Mouse (Mus musculus) lung, postnatal 10 days (tissue): ENCODE results near the gene Gm43518.

Source experiments
- DNase-seq: peaks from one replicate; pipeline ENCODE4 v3.0.0; 2021

Gene Gm43518

GRCm38 (mm10) chr5:123933957-123934591, 6.9 kb downstream of the Gm43518 start:
- peak; percentile 26 for DNase-seq

- no peak for DNase-seq
Measured at GRCm38 (mm10) chr5:123935931-123936330, 8.7 kb downstream of the Gm43518 start.

GRCm38 (mm10) chr5:123938479-123938878, 11.3 kb downstream of the Gm43518 start:
- no peak for DNase-seq

GRCm38 (mm10) chr5:123946546-123946945, 19.3 kb downstream of the Gm43518 start:
- peak; percentile 36 for DNase-seq

GRCm38 (mm10) chr5:123947041-123947761, 20.0 kb downstream of the Gm43518 start:
- peak; percentile 65 for DNase-seq

- DNase-seq: no peak
Measured at GRCm38 (mm10) chr5:123952365-123953045, 25.3 kb downstream of the Gm43518 start.

- DNase-seq: no peak
Measured at GRCm38 (mm10) chr5:123957213-123957612, 30.0 kb downstream of the Gm43518 start.

GRCm38 (mm10) chr5:123959018-123959417, 31.8 kb downstream of the Gm43518 start:
- DNase-seq: no peak

GRCm38 (mm10) chr5:123960129-123960528, 32.9 kb downstream of the Gm43518 start:
- DNase-seq: no peak

GRCm38 (mm10) chr5:123961046-123961445, 33.8 kb downstream of the Gm43518 start:
- DNase-seq: no peak

GRCm38 (mm10) chr5:123964208-123964607, 37.0 kb downstream of the Gm43518 start:
- DNase-seq: no peak

GRCm38 (mm10) chr5:123966759-123967158, 39.5 kb downstream of the Gm43518 start:
- DNase-seq: no peak

- DNase-seq: no peak
Measured at GRCm38 (mm10) chr5:123968468-123968867, 41.2 kb downstream of the Gm43518 start.

GRCm38 (mm10) chr5:123969216-123969615, 42.0 kb downstream of the Gm43518 start:
- no peak for DNase-seq

GRCm38 (mm10) chr5:123970576-123970975, 43.4 kb downstream of the Gm43518 start:
- DNase-seq: no peak

GRCm38 (mm10) chr5:123972453-123972852, 45.2 kb downstream of the Gm43518 start:
- DNase-seq: no peak

- DNase-seq: peak; percentile 86
Measured at GRCm38 (mm10) chr5:123973299-123974178, 46.3 kb downstream of the Gm43518 start, which contains the start of gene Hip1r. Gene Hip1r (plus strand): TSS chr5:123973628.

- peak; percentile 26 for DNase-seq
Measured at GRCm38 (mm10) chr5:123974179-123974485, 46.9 kb downstream of the Gm43518 start.

- DNase-seq: peak; percentile 41
Measured at GRCm38 (mm10) chr5:123974616-123975111, 47.4 kb downstream of the Gm43518 start.

GRCm38 (mm10) chr5:123975668-123976180, 48.5 kb downstream of the Gm43518 start:
- DNase-seq: peak; percentile 67

- DNase-seq: peak; percentile 18
Measured at GRCm38 (mm10) chr5:123977231-123977630, 50.0 kb downstream of the Gm43518 start.

GRCm38 (mm10) chr5:123978131-123978530, 50.9 kb downstream of the Gm43518 start:
- DNase-seq: no peak
